Mouse (Mus musculus) lung, postnatal 0 days (tissue): Measurements from ENCODE around the gene Myog. TPM values are rescaled to one million over a fixed set of nuclear protein-coding genes. Genes with fewer than 3 reads are reported as not detected.

ENCODE experiments used
- ATAC-seq: fragments of 200-750 bp; cut with Nextera tagmentation; 2 replicates; pipeline ENCODE4 v1.8.0; 2017; ENCODE audit warnings: moderate library complexity
- DNase-seq: peaks from one replicate; pipeline ENCODE4 v3.0.0-alpha.2; 2016; ENCODE audit warnings: low spot score
- H3K27ac ChIP-seq: fragments of 300-500 bp; sonication (generic); 2 replicates; pipeline ENCODE4 v1.5.1; 2014; ENCODE audit warnings: antibody characterized with exemption, mild to moderate bottlenecking, low read length, mixed read lengths
- H3K27me3 ChIP-seq: fragments of 300-500 bp; sonication (generic); replicated peaks from 2 replicates; pipeline ENCODE4 v1.6.1; 2014; ENCODE audit warnings: low read length, mixed read lengths; ENCODE audit not compliant: insufficient read depth
- H3K36me3 ChIP-seq: fragments of 300-500 bp; sonication (generic); 2 replicates; pipeline ENCODE4 v1.6.1; 2014; ENCODE audit warnings: low read length, mixed read lengths; ENCODE audit not compliant: insufficient read depth
- H3K4me1 ChIP-seq: fragments of 300-500 bp; sonication (generic); 2 replicates; pipeline ENCODE4 v1.6.1; 2014; ENCODE audit warnings: antibody characterized with exemption, low read depth, low read length, mixed read lengths; ENCODE audit not compliant: insufficient read depth
- H3K4me2 ChIP-seq: fragments of 300-500 bp; sonication (generic); replicated peaks from 2 replicates; pipeline ENCODE4 v1.6.1; 2014; ENCODE audit warnings: low read depth, mild to moderate bottlenecking, low read length, moderate library complexity, mixed read lengths
- H3K4me3 ChIP-seq: fragments of 300-500 bp; sonication (generic); 2 replicates; pipeline ENCODE4 v1.5.1; 2014; ENCODE audit warnings: low read depth, low read length
- H3K9ac ChIP-seq: fragments of 300-500 bp; sonication (generic); replicated peaks from 2 replicates; pipeline ENCODE4 v1.6.1; 2014; ENCODE audit warnings: low read depth, mild to moderate bottlenecking
- H3K9me3 ChIP-seq: fragments of 300-500 bp; sonication (generic); 2 replicates; pipeline ENCODE4 v1.6.1; 2016; ENCODE audit warnings: low read length, mixed read lengths
- CTCF ChIP-seq: IDR thresholded peaks from 2 replicates; pipeline ENCODE4 v1.5.1; 2016; ENCODE audit warnings: antibody characterized with exemption, mild to moderate bottlenecking
- EP300 ChIP-seq: IDR thresholded peaks from 2 replicates; pipeline ENCODE4 v1.6.1; 2016; ENCODE audit warnings: antibody characterized with exemption, mild to moderate bottlenecking, control low read depth
- WGBS: fragments of 180-500 bp; shearing (Covaris S2); extraction: QIAGEN DNeasy Blood & Tissue Kit; methylation state at CpG from one replicate; pipeline ENCODE4 v1.1.7; 2014; 5-methylcytosine and 5-hydroxymethylcytosine counted together
- polyA plus RNA-seq: library from polyadenylated mRNA; unstranded; fragments of >200 nt; fragmentation: Nextera tagmentation; extraction: Ambion mirVana; gene quantifications from 2 replicates; pipeline ENCODE4 v1.2.1, GENCODE M21; 2015

The Myog gene
- polyA plus RNA-seq, 1 experiment from 2014 or later = not detected

DNA sequence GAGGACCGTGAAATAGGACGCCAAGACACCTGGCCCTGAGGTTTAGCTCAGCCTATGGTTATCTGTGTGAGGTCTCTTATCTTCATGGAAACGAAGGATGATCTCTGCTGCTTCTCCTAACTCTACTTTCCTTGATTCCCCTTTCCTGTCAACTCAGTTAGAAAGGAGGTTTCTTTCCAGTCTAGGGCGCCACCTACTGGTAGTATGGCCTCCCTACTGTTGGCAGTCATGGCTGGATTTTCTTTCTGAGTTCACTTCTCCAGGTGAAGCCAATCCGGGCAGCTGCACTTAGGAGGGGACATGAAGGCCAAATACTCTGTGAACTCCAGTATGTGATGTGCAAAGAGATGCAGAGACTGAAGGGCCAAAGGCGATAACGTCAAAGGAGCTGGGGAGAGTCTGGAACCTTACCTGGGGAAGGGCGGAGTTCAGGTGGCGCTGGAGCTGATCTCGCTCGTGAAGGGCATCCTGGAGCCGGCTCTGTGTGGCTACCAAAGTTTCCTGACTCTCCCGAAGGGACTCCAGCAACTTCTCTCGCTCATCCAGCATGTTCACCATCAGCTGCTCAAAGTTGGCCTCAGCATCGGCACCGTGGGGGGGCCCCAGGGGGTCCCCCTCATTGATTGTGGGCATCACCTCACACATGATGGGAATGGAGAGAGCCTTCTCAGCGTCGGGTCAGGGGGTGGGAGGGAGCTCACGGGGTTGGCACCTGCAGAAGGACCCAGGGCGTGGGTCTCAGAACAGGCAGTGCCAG is 42.3 kb downstream of the Myog start:
- Histone ChIP-seq H3K36me3 (no peaks in the 10 kb centered on the region), H3K4me3 (no peak overlapping the region), H3K27ac (no peak overlapping the region), H3K27me3 (no peaks in the 10 kb centered on the region), H3K4me2 (no peak overlapping the region), H3K9ac (no peak overlapping the region), H3K9me3 (no peaks in the 10 kb centered on the region), H3K4me1 (peaks cover 8% of the 10 kb centered on the region; the same call in 1 of the 2 replicates)
- TF ChIP-seq EP300 = no peak
- TF ChIP-seq CTCF = peak; percentile 97
- ATAC-seq (peak; percentile 36; the same call in 1 of the 2 replicates), DNase-seq (peak; percentile 84)
- 47% methylated on average over 20 of the region's 20 CpGs for WGBS

GRCm38 (mm10) chr1:134332770-134333271 is 43.0 kb downstream of the Myog start, which contains the start of gene Ppfia4:
Gene Ppfia4, minus strand, starts transcription at chr1:134332928.
- TF ChIP-seq EP300 (no peak), CTCF (no peak)
- Histone ChIP-seq H3K4me3 (no peak within 1 kb of the TSS), H3K9me3 (no peaks in the 10 kb centered on the region), H3K27me3 (no peaks in the 10 kb centered on the region), H3K27ac (no peak within 1 kb of the TSS), H3K4me1 (peaks cover 8% of the 10 kb centered on the region; the same call in 1 of the 2 replicates), H3K9ac (no peak within 1 kb of the TSS), H3K36me3 (no peaks in the 10 kb centered on the region), H3K4me2 (no peak within 1 kb of the TSS)
- WGBS = 20% methylated on average over 13 of the region's 13 CpGs
- DNase-seq (peak; percentile 69), ATAC-seq (peak; percentile 75)

- Histone ChIP-seq H3K27ac (no peak overlapping the region), H3K9ac (no peak overlapping the region), H3K4me2 (no peak overlapping the region), H3K4me3 (no peak overlapping the region), H3K36me3 (no peaks in the 10 kb centered on the region), H3K27me3 (no peaks in the 10 kb centered on the region), H3K9me3 (no peaks in the 10 kb centered on the region), H3K4me1 (peaks cover 8% of the 10 kb centered on the region; the same call in 1 of the 2 replicates)
- no peak for DNase-seq
- 82% methylated on average over 10 of the region's 10 CpGs for whole genome bisulfite sequencing
- no peak for TF ChIP-seq CTCF
- TF ChIP-seq EP300 = no peak
- ATAC-seq = no peak
These were observed 43.8 kb downstream of the Myog start for GRCm38 (mm10) chr1:134333371-134334110.

DNA sequence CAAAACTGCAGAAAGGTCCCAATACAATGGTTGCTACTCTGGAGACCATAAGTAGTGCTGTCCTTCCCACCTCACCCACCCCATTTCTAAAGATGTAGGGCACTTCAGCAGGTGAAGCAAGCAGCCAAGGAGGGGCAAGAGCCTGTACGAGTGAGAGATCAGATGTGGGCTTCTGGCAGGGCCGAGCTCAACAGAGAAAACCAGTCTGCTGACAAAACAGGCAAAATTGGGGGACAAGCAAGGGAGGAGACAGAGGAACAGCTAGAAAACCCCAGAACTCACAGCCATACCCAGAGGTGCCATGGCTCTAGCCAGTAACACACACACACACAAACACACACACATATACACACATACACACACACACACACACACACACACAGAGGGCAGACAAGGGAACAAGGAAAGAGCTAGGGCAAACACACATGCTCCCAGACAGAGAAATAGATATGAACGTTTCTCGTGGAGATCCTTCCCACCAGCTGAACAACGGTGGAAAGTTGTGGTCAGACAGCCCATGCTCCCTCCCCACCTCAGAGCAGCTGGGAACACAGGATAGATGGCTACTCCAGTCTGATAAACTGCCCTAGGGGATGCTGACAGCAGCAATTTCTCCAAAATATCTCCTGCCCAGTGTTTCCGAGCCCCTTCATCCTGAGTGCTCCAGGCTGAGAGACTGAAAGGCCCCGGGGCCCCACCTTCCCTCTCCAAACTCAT is 44.5 kb downstream of the Myog start:
- Histone ChIP-seq H3K9ac (no peak overlapping the region), H3K4me3 (no peak overlapping the region), H3K27ac (no peak overlapping the region), H3K4me2 (no peak overlapping the region), H3K4me1 (peaks cover 8% of the 10 kb centered on the region; the same call in 1 of the 2 replicates), H3K36me3 (no peaks in the 10 kb centered on the region), H3K9me3 (no peaks in the 10 kb centered on the region), H3K27me3 (no peaks in the 10 kb centered on the region)
- TF ChIP-seq EP300 = no peak
- no peak for TF ChIP-seq CTCF
- DNase-seq (no peak), ATAC-seq (no peak)
- 48% methylated on average over 7 of the region's 7 CpGs for WGBS

DNA sequence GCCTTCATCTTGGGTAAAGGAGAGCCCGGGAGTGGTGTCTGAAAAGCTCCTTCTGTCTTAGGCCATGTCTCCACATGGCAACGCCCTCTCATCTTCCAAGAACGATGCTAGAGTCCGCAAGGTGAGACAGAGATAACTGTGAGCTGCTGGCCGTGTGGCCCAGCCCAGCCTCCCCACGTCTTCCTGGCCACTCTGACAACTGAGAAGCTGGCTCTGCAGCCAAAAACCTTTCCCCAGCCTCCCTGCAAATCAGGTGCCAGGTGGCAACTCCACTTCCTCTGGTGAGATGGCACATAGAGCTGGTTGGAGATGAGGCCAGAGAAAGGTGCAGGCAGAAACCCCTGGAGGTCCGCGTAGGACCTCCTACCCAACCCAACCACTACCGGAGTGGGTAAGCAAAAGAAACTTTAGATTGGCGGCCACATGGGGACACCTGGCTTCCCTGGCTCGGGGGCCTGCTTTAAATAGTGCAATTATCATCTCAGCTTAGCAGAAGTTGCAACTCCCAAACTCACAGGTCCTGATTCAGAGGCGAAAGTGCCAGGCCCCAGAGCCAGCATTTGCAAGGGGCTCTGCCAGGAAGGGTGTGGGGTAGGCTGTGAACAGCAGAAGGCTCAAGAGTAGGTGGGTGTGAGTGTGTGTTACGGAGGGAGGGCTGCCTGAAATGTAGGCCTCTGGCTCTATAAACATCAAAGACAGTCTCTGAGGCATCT is 45.6 kb downstream of the Myog start:
- WGBS = 71% methylated on average over 13 of the region's 13 CpGs
- no peak overlapping the region for H3K4me3 ChIP-seq

More for the DNA sequence above, 45.6 kb downstream of the Myog start:
- no peak for ATAC-seq
- H3K9ac ChIP-seq = no peak overlapping the region
- H3K4me1 ChIP-seq = peaks cover 8% of the 10 kb centered on the region; the same call in 1 of the 2 replicates
- H3K36me3 ChIP-seq = no peaks in the 10 kb centered on the region
- no peak overlapping the region for H3K27ac ChIP-seq
- no peaks in the 10 kb centered on the region for H3K27me3 ChIP-seq
- no peak for DNase-seq
- no peak overlapping the region for H3K4me2 ChIP-seq
- H3K9me3 ChIP-seq = no peaks in the 10 kb centered on the region
- TF ChIP-seq EP300 (no peak), CTCF (no peak)
